Mouse (Mus musculus) olfactory bulb, adult 2 months (tissue): ENCODE results near the gene Ell2. TPM values are rescaled to one million over a fixed set of nuclear protein-coding genes. Genes with fewer than 3 reads are reported as not detected.

ENCODE experiments used
- H3K27ac ChIP-seq: fragments of 200-500 bp; 2 replicates; pipeline ENCODE4 v1.5.1; 2012; ENCODE audit warnings: low read depth, low read length; ENCODE audit not compliant: insufficient read depth
- H3K4me1 ChIP-seq: fragments of 200-500 bp; 2 replicates; pipeline ENCODE4 v1.6.1; 2012; ENCODE audit warnings: low read length; ENCODE audit not compliant: control insufficient read depth, insufficient read depth
- H3K4me3 ChIP-seq: fragments of 200-500 bp; 2 replicates; pipeline ENCODE4 v1.5.1; 2012; ENCODE audit warnings: mild to moderate bottlenecking, low read depth, low read length, moderate library complexity; ENCODE audit not compliant: insufficient read depth
- CTCF ChIP-seq: fragments of 200-500 bp; IDR thresholded peaks from 2 replicates; pipeline ENCODE4 v1.5.1; 2012; ENCODE audit warnings: low read depth, mild to moderate bottlenecking, low read length, moderate library complexity; ENCODE audit not compliant: insufficient read depth
- POLR2A ChIP-seq: fragments of 200-500 bp; IDR thresholded peaks from 2 replicates; pipeline ENCODE4 v1.6.1; 2012; ENCODE audit warnings: mild to moderate bottlenecking, low read depth, low read length, moderate library complexity; ENCODE audit not compliant: insufficient read depth
- WGBS: fragments of 180-500 bp; shearing (Covaris S2); methylation state at CpG from one replicate; pipeline ENCODE4 v1.1.7; 2018; 5-methylcytosine and 5-hydroxymethylcytosine counted together
- polyA plus RNA-seq: library from polyadenylated mRNA; stranded (reverse); fragments of >200 nt; gene quantifications from 2 replicates; pipeline ENCODE4 v1.2.4, GENCODE M21; 2012; ENCODE audit warnings: low replicate concordance; ENCODE audit not compliant: missing spikeins, insufficient read depth, insufficient read length

The Ell2 gene
- not detected in 2 replicates for polyA plus RNA-seq

- H3K27ac ChIP-seq: peak within 1 kb of the TSS; percentile 59; the same call in 1 of the 2 replicates
- H3K4me1 ChIP-seq: peaks cover 7% of the 10 kb centered on the region
- H3K4me3 ChIP-seq: peak within 1 kb of the TSS; percentile 68
- WGBS: 98% methylated on average over 1 of the region's 1 CpGs
- no peak for TF ChIP-seq CTCF
- no peak for TF ChIP-seq POLR2A
Measured at GRCm38 (mm10) chr13:75706457-75706856, at the start of gene Ell2. Gene Ell2, plus strand, starts transcription at chr13:75706757.

DNA sequence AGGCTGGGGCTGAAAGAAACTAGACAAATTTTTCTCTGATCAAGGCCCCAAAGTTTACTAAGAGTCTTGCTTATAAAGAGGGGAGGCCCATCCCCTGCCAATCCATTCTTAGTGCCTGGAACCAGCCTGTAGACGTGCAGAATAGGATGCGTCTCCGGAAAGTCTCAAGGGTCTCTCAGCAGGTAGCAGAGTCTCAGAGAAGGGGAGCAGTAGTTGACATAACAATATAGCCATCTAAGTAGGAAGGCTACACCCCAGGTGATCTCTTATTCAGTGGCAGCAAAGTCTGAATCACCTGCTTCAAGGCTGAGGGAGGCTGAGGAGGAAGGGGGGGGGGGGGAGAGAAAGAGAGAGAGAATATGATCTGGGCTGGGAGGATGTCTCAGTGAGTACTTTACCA, 21.1 kb upstream of the Ell2 start:
- Histone ChIP-seq H3K4me1 (no peaks in the 10 kb centered on the region), H3K27ac (no peak overlapping the region), H3K4me3 (no peak overlapping the region)
- WGBS: 59% methylated on average over 3 of the region's 3 CpGs
- no peak for TF ChIP-seq CTCF
- no peak for TF ChIP-seq POLR2A

GRCm38 (mm10) chr13:75686995-75687394, 19.6 kb upstream of the Ell2 start:
- Histone ChIP-seq H3K27ac (no peak overlapping the region), H3K4me3 (no peak overlapping the region), H3K4me1 (no peaks in the 10 kb centered on the region)
- TF ChIP-seq CTCF (no peak), POLR2A (no peak)
- 77% methylated on average over 4 of the region's 4 CpGs for WGBS

DNA sequence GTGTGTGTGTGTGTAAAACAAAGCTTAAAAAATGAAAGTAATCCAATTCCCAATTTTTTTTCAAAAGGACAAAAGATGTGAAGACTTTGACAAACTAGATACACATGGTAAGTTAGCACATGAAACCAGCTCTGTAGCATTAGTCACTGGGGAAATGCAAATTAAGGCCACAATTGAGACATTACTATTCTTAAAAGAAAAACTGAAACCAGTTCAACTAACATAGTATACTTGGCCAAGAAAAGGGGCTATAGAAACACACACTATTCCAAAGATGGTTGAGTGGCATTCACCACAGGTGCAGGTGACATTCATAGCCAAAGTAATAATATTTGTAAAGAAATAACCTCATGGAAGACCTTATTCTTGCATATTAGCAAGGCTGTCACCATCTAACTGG, 14.9 kb upstream of the Ell2 start:
- no peaks in the 10 kb centered on the region for H3K4me1 ChIP-seq
- H3K27ac ChIP-seq: no peak overlapping the region

GRCm38 (mm10) chr13:75693081-75693480, 13.5 kb upstream of the Ell2 start:
- Histone ChIP-seq H3K4me3 (no peak overlapping the region), H3K27ac (no peak overlapping the region), H3K4me1 (no peaks in the 10 kb centered on the region)
- TF ChIP-seq POLR2A (no peak), CTCF (no peak)

More for the DNA sequence above, 14.9 kb upstream of the Ell2 start:
- H3K4me3 ChIP-seq: no peak overlapping the region
- TF ChIP-seq POLR2A: no peak
- TF ChIP-seq CTCF: no peak

- no peak overlapping the region for H3K4me3 ChIP-seq
- no peak for TF ChIP-seq POLR2A
- no peak for TF ChIP-seq CTCF
- H3K27ac ChIP-seq: no peak overlapping the region
- H3K4me1 ChIP-seq: peaks cover 4% of the 10 kb centered on the region; the same call in 1 of the 2 replicates
- whole genome bisulfite sequencing: 43% methylated on average over 5 of the region's 5 CpGs
Measured at GRCm38 (mm10) chr13:75702814-75703213, 3.7 kb upstream of the Ell2 start.

GRCm38 (mm10) chr13:75706882-75707816, 592 bp downstream of the Ell2 start:
- Histone ChIP-seq H3K4me3 (peak overlapping the region; percentile 68), H3K27ac (peak overlapping the region; percentile 59; the same call in 1 of the 2 replicates), H3K4me1 (peaks cover 7% of the 10 kb centered on the region)
- peak; percentile 70 for TF ChIP-seq POLR2A
- TF ChIP-seq CTCF: no peak
- 6% methylated on average over 64 of the region's 64 CpGs for WGBS

DNA sequence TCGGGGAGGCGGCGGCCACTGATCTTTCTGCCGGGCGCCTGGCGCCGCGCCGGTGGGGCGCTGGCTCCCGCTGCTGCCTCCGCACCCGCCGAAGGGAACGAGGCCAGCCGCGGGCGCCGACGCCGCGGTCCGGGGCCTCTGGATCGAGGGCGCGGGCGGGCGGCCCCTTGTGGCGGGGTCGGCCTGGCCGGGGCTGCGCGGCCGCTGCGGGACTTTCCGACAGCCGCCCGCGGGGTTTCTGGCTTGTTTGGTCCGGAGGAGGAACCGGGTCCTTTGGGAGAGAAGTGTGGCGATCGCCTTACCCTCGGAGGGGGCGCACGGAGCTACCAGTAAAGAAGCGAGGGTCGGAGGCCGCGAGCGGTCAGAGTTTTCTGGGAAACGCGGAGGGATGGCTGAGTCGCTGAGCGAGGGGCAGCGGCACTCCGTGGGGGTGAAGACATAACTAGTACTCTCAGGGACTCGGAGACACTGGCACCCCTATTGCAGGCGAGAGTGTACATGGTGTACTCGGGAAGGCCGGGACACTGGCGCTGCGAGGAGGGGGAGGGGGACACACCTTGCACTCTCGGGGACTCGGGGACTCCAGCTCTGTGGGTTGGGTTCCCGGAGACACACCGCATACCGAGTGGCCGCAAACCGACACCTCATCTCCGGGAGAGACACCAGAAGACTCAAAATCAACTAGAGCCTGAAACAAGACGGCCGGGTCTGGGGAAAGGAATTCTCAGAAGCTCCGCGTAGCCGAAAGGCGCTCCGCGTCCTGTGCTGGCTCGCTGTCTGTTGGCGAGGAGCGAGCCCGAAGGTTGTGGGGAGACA, 1.5 kb downstream of the Ell2 start:
- Histone ChIP-seq H3K4me1 (peaks cover 7% of the 10 kb centered on the region), H3K27ac (peak overlapping the region; percentile 59), H3K4me3 (peak overlapping the region; percentile 68)
- WGBS: under 1% methylated on average over 82 of the region's 83 CpGs
- TF ChIP-seq CTCF: no peak; the same call in 1 of the 2 replicates
- no peak for TF ChIP-seq POLR2A
